Mouse (Mus musculus): Measurements from ENCODE around the gene Gtf2h3. TPM values are rescaled to one million over a fixed set of nuclear protein-coding genes. Genes with fewer than 3 reads are reported as not detected.

The Gtf2h3 gene
- 36.9 and 45.3 TPM in 2 replicates for polyA plus RNA-seq (2016; fragmentation: Nextera tagmentation; extraction: Ambion mirVana)

- H3K9ac ChIP-seq: peak within 1 kb of the TSS; percentile 78
- WGBS: 1% methylated on average over 51 of the region's 51 CpGs
- 0 out of 2 replicates have a peak within 1 kb of the TSS, but pooled peaks have one; percentile 20 for H3K27ac ChIP-seq (ENCODE audit: poor library complexity, severe bottlenecking)
- H3K4me3 ChIP-seq: peak within 1 kb of the TSS; percentile 78
- ATAC-seq (ENCODE audit: insufficient number of reproducible peaks, low FRiP score): peak; percentile 90
- H3K27me3 ChIP-seq (replicated peaks): no peaks in the 10 kb centered on the region
- H3K4me2 ChIP-seq: peak within 1 kb of the TSS; percentile 94
- peaks cover 22% of the 10 kb centered on the region for H3K4me1 ChIP-seq (replicated peaks)
- no peaks in the 10 kb centered on the region for H3K9me3 ChIP-seq (replicated peaks)
- peaks cover 52% of the 10 kb centered on the region for H3K36me3 ChIP-seq
Measured at GRCm38 (mm10) chr5:124578633-124579317, at the start of gene Gtf2h3, which contains the start of gene Eif2b1. TSS of gene Gtf2h3 (plus strand) at chr5:124579140. TSS of gene Eif2b1 (minus strand) at chr5:124579131.

- Histone ChIP-seq H3K27ac (ENCODE audit: poor library complexity, severe bottlenecking) (peak overlapping the region; percentile 89), H3K36me3 (peaks cover 20% of the 10 kb centered on the region), H3K4me2 (peak overlapping the region; percentile 94), H3K4me1 (replicated peaks) (peaks cover 39% of the 10 kb centered on the region), H3K4me3 (peak overlapping the region; percentile 88), H3K9ac (peak overlapping the region; percentile 90), H3K27me3 (replicated peaks) (no peaks in the 10 kb centered on the region), H3K9me3 (replicated peaks) (no peaks in the 10 kb centered on the region)
- ATAC-seq (ENCODE audit: insufficient number of reproducible peaks, low FRiP score): no peak
- 22% methylated on average over 8 of the region's 8 CpGs for WGBS
Measured at GRCm38 (mm10) chr5:124529191-124529651, 49.7 kb upstream of the Gtf2h3 start.

- ATAC-seq (ENCODE audit: insufficient number of reproducible peaks, low FRiP score): no peak
- Histone ChIP-seq H3K9me3 (replicated peaks) (no peaks in the 10 kb centered on the region), H3K36me3 (peaks cover 18% of the 10 kb centered on the region), H3K27me3 (replicated peaks) (no peaks in the 10 kb centered on the region), H3K4me3 (peak overlapping the region; percentile 88), H3K4me2 (peak overlapping the region; percentile 94), H3K27ac (ENCODE audit: poor library complexity, severe bottlenecking) (peak overlapping the region; percentile 89), H3K9ac (peak overlapping the region; percentile 90), H3K4me1 (replicated peaks) (peaks cover 36% of the 10 kb centered on the region)
- WGBS: 42% methylated on average over 8 of the region's 8 CpGs
Measured at GRCm38 (mm10) chr5:124529697-124530096, 49.2 kb upstream of the Gtf2h3 start.

- Histone ChIP-seq H3K4me1 (replicated peaks) (peaks cover 39% of the 10 kb centered on the region), H3K9me3 (replicated peaks) (no peaks in the 10 kb centered on the region), H3K4me3 (peak within 1 kb of the TSS; percentile 88), H3K27ac (ENCODE audit: poor library complexity, severe bottlenecking) (peak within 1 kb of the TSS; percentile 89), H3K36me3 (peaks cover 8% of the 10 kb centered on the region; the same call in 1 of the 2 replicates), H3K9ac (peak within 1 kb of the TSS; percentile 90), H3K4me2 (peak within 1 kb of the TSS; percentile 94), H3K27me3 (replicated peaks) (no peaks in the 10 kb centered on the region)
- WGBS: under 1% methylated on average over 92 of the region's 96 CpGs
- ATAC-seq (ENCODE audit: insufficient number of reproducible peaks, low FRiP score): peak; percentile 86
Measured at GRCm38 (mm10) chr5:124530655-124531582, 48.0 kb upstream of the Gtf2h3 start, which contains the start of gene Rilpl1. TSS of gene Rilpl1 (minus strand) at chr5:124531391.

GRCm38 (mm10) chr5:124531583-124531930 is 47.4 kb upstream of the Gtf2h3 start:
- peak overlapping the region; percentile 88 for H3K4me3 ChIP-seq
- 12% methylated on average over 14 of the region's 14 CpGs for WGBS
- ATAC-seq (ENCODE audit: insufficient number of reproducible peaks, low FRiP score): peak; percentile 13
- peak overlapping the region; percentile 90 for H3K9ac ChIP-seq
- peak overlapping the region; percentile 89 for H3K27ac ChIP-seq (ENCODE audit: poor library complexity, severe bottlenecking)
- peaks cover 5% of the 10 kb centered on the region; the same call in 1 of the 2 replicates for H3K36me3 ChIP-seq
- H3K9me3 ChIP-seq (replicated peaks): no peaks in the 10 kb centered on the region
- H3K4me1 ChIP-seq (replicated peaks): peaks cover 39% of the 10 kb centered on the region
- no peaks in the 10 kb centered on the region for H3K27me3 ChIP-seq (replicated peaks)
- peak overlapping the region; percentile 94 for H3K4me2 ChIP-seq

GRCm38 (mm10) chr5:124532451-124532850 is 46.5 kb upstream of the Gtf2h3 start:
- peak; percentile 56 for ATAC-seq (ENCODE audit: insufficient number of reproducible peaks, low FRiP score)
- H3K9ac ChIP-seq: no peak overlapping the region
- peak overlapping the region; percentile 24; the same call in 1 of the 2 replicates for H3K4me2 ChIP-seq
- H3K27ac ChIP-seq (ENCODE audit: poor library complexity, severe bottlenecking): peak overlapping the region; percentile 56
- no peaks in the 10 kb centered on the region for H3K27me3 ChIP-seq (replicated peaks)
- no peak overlapping the region for H3K4me3 ChIP-seq
- H3K36me3 ChIP-seq: no peaks in the 10 kb centered on the region
- WGBS: 28% methylated on average over 7 of the region's 7 CpGs
- H3K4me1 ChIP-seq (replicated peaks): peaks cover 46% of the 10 kb centered on the region
- no peaks in the 10 kb centered on the region for H3K9me3 ChIP-seq (replicated peaks)

- 47% methylated on average over 5 of the region's 5 CpGs for WGBS
- Histone ChIP-seq H3K4me1 (replicated peaks) (peaks cover 25% of the 10 kb centered on the region), H3K27me3 (replicated peaks) (no peaks in the 10 kb centered on the region)
Measured at GRCm38 (mm10) chr5:124535016-124535415, 43.9 kb upstream of the Gtf2h3 start.

GRCm38 (mm10) chr5:124536776-124537175 is 42.2 kb upstream of the Gtf2h3 start:
- peak overlapping the region; percentile 28 for H3K4me3 ChIP-seq
- ATAC-seq (ENCODE audit: insufficient number of reproducible peaks, low FRiP score): peak; percentile 10; the same call in 1 of the 2 replicates
- peak overlapping the region; percentile 63 for H3K9ac ChIP-seq
- H3K27me3 ChIP-seq (replicated peaks): no peaks in the 10 kb centered on the region
- WGBS: 2% methylated on average over 17 of the region's 17 CpGs
- no peaks in the 10 kb centered on the region for H3K36me3 ChIP-seq
- H3K4me2 ChIP-seq: peak overlapping the region; percentile 63
- H3K27ac ChIP-seq (ENCODE audit: poor library complexity, severe bottlenecking): peak overlapping the region; percentile 80
- H3K4me1 ChIP-seq (replicated peaks): peaks cover 19% of the 10 kb centered on the region
- H3K9me3 ChIP-seq (replicated peaks): no peaks in the 10 kb centered on the region

More at GRCm38 (mm10) chr5:124535016-124535415, 43.9 kb upstream of the Gtf2h3 start:
- Histone ChIP-seq H3K36me3 (no peaks in the 10 kb centered on the region), H3K9ac (no peak overlapping the region), H3K4me3 (no peak overlapping the region), H3K9me3 (replicated peaks) (no peaks in the 10 kb centered on the region), H3K27ac (ENCODE audit: poor library complexity, severe bottlenecking) (no peak overlapping the region), H3K4me2 (no peak overlapping the region)
- no peak for ATAC-seq (ENCODE audit: insufficient number of reproducible peaks, low FRiP score)

- Histone ChIP-seq H3K9me3 (replicated peaks) (no peaks in the 10 kb centered on the region), H3K36me3 (peaks cover 14% of the 10 kb centered on the region), H3K27me3 (replicated peaks) (no peaks in the 10 kb centered on the region), H3K27ac (ENCODE audit: poor library complexity, severe bottlenecking) (peak overlapping the region; percentile 5; the same call in 1 of the 2 replicates), H3K9ac (no peak overlapping the region), H3K4me3 (no peak overlapping the region), H3K4me2 (no peak overlapping the region), H3K4me1 (replicated peaks) (peaks cover 21% of the 10 kb centered on the region)
- 75% methylated on average over 16 of the region's 16 CpGs for WGBS
- no peak for ATAC-seq (ENCODE audit: insufficient number of reproducible peaks, low FRiP score)
Measured at GRCm38 (mm10) chr5:124538813-124539792, 39.8 kb upstream of the Gtf2h3 start.

- H3K9me3 ChIP-seq (replicated peaks): no peaks in the 10 kb centered on the region
- ATAC-seq (ENCODE audit: insufficient number of reproducible peaks, low FRiP score): no peak
- WGBS: 72% methylated on average over 4 of the region's 4 CpGs
Measured at GRCm38 (mm10) chr5:124539905-124540304, 39.0 kb upstream of the Gtf2h3 start.

More at GRCm38 (mm10) chr5:124539905-124540304, 39.0 kb upstream of the Gtf2h3 start:
- H3K9ac ChIP-seq: no peak overlapping the region
- peak overlapping the region; percentile 87 for H3K4me3 ChIP-seq
- H3K4me2 ChIP-seq: peak overlapping the region; percentile 55
- H3K27ac ChIP-seq (ENCODE audit: poor library complexity, severe bottlenecking): peak overlapping the region; percentile 13; the same call in 1 of the 2 replicates
- H3K4me1 ChIP-seq (replicated peaks): peaks cover 19% of the 10 kb centered on the region
- peaks cover 22% of the 10 kb centered on the region for H3K36me3 ChIP-seq
- no peaks in the 10 kb centered on the region for H3K27me3 ChIP-seq (replicated peaks)

Data from heart, embryonic 12.5 days (tissue).